Comparison of ENCODE assay signal across 7 mouse cellular contexts in the genomic region with DNA sequence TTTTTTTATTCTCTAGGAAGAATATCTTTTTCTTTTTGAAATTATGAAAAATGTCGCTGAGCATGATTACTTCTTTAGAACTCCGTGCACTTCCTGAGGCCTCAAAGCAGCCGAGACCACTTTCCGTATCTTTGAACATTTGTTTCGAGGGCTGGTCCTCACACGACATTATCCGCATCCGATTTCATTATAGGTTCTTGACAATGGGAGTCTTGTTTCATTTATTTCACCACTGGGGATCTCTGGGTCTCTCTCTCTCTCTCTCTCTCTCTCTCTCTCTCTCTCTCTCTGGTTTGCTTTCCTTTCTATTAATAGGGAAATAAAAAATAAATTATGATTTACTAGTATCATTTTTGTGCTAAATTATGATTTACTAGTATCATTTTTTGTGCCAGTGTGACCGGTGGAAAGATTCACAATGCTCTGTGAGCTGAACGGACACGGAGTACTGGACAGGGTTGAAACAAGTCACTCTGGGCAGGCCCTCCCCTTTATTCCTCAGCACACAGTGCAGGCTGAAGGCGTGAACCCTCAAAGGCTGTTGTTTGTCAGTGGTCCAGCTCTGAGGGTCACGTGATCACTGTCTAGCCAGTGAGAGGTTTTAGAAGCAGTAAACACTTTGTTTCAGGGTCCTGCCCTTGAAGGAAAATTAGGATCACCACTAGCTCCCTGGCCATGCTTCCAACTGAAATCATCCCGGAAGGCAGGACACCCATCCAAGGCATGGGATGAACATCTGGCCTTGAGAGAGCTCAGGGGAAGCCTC.
DNase-seq lines count a peak whose midpoint lies in the region; ATAC-seq lines count a peak whose summit lies in the region.

No protein-coding gene starts in this region.

- peak; percentile 12 for DNase-seq in urinary bladder, postnatal 14 days (ENCODE audit: low spot score)
- no peak for DNase-seq in urinary bladder, adult 2 months (ENCODE audit: low spot score)
- DNase-seq in gastrocnemius, postnatal 10 days = peak; percentile 69
- no peak for DNase-seq in limb, embryonic 11.5 days (ENCODE audit: low spot score)
- DNase-seq in heart, embryonic 10.5 days (ENCODE audit: low spot score) = no peak

- H3K4me1 ChIP-seq in limb, embryonic 11.5 days (ENCODE audit: control insufficient read depth, insufficient read depth, low read length) = peaks cover 3% of the 10 kb centered on the region; the same call in 1 of the 2 replicates
- H3K4me1 ChIP-seq in heart, embryonic 10.5 days = peaks cover 4% of the 10 kb centered on the region; the same call in 1 of the 2 replicates

- peak; percentile 65; the same call in 1 of the 2 replicates for ATAC-seq in limb, embryonic 11.5 days (ENCODE audit: insufficient number of reproducible peaks, low FRiP score, low TSS enrichment, low read depth)
- ATAC-seq in megakaryocyte progenitor cell, adult 5-6 weeks (replicated peaks; ENCODE audit: poor library complexity) = no peak
- no peak for ATAC-seq in CD4-positive, CD25-positive, alpha-beta regulatory T cell, adult 4 months

- H3K36me3 ChIP-seq in limb, embryonic 11.5 days (ENCODE audit: control insufficient read depth, insufficient read depth, low read length) = no peaks in the 10 kb centered on the region
- H3K36me3 ChIP-seq in heart, embryonic 10.5 days = no peaks in the 10 kb centered on the region

- no peak overlapping the region for H3K9ac ChIP-seq in limb, embryonic 11.5 days (ENCODE audit: low read length)

- no peaks in the 10 kb centered on the region for H3K27me3 ChIP-seq in limb, embryonic 11.5 days (ENCODE audit: control insufficient read depth, insufficient read depth, low read length)
- no peaks in the 10 kb centered on the region for H3K27me3 ChIP-seq in heart, embryonic 10.5 days (ENCODE audit: insufficient read depth, poor library complexity, severe bottlenecking)

- no peak overlapping the region for H3K4me3 ChIP-seq in limb, embryonic 11.5 days (ENCODE audit: low read depth, low read length)
- no peak overlapping the region for H3K4me3 ChIP-seq in heart, embryonic 10.5 days

- H3K4me2 ChIP-seq in limb, embryonic 11.5 days (ENCODE audit: low read depth, severe bottlenecking) = no peak overlapping the region

- no peaks in the 10 kb centered on the region for H3K9me3 ChIP-seq in limb, embryonic 11.5 days (ENCODE audit: control insufficient read depth, low read length)
- no peaks in the 10 kb centered on the region for H3K9me3 ChIP-seq in heart, embryonic 10.5 days

- H3K27ac ChIP-seq in limb, embryonic 11.5 days (replicated peaks; ENCODE audit: low read depth, low read length) = no peak overlapping the region
- H3K27ac ChIP-seq in heart, embryonic 10.5 days = no peak overlapping the region

- 80% methylated on average over 14 of the region's 14 CpGs for WGBS in limb, embryonic 11.5 days
- 83% methylated on average over 14 of the region's 14 CpGs for WGBS in heart, embryonic 10.5 days

Comparison
In these comparisons a context has a peak if more than half of its experiments do, and no peak if none do; other contexts are left out.
1. DNase-seq: peak in urinary bladder, postnatal 14 days (single experiment) and gastrocnemius, postnatal 10 days (single experiment); none in urinary bladder, adult 2 months (single experiment), limb, embryonic 11.5 days (single experiment) and heart, embryonic 10.5 days (single experiment).